Mouse (Mus musculus) kidney, postnatal 4 days (tissue): ENCODE data around the gene Mmrn1.
"Not testable (repeated sequence)": the region's sequence is repeated elsewhere in the genome, so short reads cannot be mapped to it uniquely, and the experiment has no call there.

Experiments
- DNase-seq, 2 experiments: peaks; one replicate each; pipeline ENCODE4 v3.0.0; 2021; ENCODE audit warnings: mixed read lengths in 2 of 2

Mmrn1 gene

DNA sequence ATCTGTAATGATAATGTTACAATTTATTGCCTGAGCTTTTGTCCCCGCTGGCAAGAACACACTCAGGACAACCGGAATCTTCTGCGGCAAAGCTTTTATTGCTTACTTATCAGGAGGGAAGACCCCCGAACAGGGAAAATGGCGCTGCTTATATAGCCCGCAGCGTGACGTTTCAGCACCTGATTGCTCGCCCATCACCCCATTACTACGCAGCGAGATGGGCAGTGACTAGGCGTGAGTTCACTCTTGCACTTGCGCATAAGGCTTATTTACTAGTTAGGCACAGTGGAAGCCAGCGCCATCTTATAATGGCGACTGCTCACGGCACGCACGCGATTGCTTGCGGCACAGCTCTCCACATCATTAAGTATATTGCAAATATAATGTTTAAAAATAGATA, at the start of gene Mmrn1:
Gene Mmrn1 (plus strand): TSS at position 301 of the 400 bp plus-strand sequence.
- not testable (repeated sequence) for DNase-seq

DNA sequence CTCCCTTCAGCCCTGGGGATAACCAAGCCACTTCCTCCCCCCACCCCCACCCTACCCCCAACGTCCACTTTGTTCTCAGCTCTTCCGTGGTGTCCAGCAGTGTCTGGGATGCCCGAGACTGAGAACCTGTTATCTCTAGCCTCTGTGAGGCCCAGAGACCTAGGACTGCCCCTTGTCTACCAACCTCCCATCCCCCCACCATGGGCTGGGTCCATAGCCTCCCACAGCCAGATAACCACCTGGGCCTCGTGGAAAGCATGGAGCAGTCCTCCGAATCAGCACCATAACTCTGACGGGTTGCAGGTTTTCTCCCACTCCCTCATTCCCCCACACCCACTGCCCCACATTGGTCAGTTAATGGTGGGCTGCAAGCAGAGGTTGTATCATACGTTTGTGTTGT, 44.4 kb upstream of the Mmrn1 start:
- no peak for DNase-seq

DNA sequence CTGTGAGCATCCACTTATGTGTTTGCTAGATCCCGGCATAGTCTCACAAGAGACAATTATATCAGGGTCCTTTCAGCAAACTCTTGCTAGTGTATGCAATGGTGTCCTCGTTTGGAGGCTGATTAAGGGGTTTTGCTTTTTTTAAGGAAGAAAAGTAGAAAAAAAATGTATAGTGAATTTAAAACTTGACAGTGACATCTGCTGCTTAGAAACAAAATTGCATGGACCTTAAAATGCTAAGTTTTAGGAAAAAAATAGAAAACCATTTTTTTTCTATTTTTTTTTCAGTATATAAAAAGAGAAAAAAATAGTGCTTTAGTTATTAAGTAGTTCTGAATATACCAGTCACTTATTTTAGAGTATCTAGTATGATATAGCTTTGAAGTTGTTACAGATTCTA, 43.2 kb upstream of the Mmrn1 start:
- DNase-seq = no peak

DNA sequence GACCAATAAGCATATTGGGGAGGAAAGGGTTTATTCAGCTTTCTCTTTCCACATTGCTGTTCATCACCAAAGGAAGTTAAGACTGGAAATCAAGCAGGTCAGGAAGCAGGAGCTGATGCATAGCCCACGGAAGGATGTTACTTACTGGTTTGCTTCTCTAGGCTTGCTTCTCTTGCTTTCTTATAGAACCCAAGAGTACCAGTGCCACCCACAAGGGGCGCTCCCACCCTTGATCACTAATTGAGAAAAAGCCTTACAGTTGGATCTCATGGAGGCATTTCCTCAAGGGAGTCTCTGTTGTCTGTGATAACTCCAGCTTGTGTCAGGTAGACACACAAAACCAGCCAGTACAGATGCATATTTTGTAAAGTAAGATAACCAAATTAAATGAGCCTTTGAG, 17.5 kb upstream of the Mmrn1 start:
- DNase-seq = peak in 1 of 2 experiments; percentile 1

DNA sequence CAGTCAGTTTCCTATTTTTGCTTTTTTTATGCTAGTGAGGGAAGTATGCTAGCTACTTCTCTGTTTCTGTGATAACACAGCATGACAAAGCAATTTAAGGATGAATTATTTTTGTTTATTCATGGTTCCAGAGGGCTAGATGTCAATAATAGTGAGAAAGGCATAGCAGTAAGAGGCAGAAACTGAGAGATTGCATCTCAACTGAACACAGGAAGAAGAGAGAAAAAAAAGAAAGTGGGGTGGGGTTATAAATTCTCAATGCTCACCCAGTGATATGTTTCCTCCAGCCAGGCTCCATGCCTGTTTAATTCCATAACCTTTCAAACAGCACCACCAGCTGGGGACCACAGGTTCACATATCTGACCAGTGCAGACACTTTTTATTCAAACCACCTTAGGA, 6.6 kb downstream of the Mmrn1 start:
- DNase-seq = peak; percentile 8 to 22

DNA sequence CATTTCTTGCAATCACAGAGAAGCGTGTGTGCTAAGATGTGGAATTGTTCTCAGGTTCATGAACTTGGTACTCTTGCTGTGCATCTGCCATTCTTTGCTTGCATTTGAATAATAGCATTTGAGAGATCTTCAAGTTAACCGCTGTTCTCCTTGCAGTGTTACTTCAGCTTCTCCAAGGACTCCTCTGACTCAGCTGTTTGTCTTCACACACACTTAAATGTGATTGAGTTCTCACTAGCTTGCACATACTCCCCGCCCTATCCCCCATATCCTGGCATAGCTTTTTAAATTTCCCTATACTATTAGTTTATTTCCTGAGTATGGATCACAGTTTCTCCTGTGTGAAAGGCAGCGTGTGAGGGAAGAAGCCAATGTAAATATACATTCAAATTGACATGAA, 10.1 kb downstream of the Mmrn1 start:
- no peak for DNase-seq

DNA sequence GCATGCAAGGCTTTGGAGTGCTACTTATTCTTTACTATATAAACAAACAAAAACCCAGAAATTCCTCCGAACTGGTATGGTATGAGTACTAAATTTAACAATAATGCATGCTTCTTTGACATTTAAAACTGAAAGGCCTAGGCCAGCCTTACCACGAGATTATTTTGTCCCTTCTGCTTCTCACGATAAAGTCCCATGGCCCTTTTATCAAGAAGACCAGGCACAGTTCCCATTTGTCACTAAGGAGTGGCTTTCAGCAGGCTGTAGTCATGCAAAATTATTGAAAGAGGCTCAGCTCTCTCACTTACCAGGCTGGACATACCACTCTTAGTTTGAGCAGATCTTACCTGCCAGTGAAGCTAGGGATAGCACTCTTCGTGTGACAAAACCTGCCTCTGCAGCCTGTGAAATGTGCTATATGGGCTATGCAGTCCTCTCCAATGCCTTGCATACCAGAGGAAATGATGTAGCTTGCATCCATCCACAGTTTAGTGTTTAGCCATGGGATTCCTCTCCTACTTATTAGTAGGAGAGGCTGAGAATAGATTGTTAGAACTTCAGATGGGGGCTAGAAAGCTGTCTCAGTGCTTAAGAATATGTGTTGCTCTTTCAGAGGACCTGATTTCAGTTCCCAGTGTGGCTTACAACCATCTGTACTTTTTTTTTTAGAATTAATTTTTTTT, 10.8 kb downstream of the Mmrn1 start:
- DNase-seq = no peak

DNA sequence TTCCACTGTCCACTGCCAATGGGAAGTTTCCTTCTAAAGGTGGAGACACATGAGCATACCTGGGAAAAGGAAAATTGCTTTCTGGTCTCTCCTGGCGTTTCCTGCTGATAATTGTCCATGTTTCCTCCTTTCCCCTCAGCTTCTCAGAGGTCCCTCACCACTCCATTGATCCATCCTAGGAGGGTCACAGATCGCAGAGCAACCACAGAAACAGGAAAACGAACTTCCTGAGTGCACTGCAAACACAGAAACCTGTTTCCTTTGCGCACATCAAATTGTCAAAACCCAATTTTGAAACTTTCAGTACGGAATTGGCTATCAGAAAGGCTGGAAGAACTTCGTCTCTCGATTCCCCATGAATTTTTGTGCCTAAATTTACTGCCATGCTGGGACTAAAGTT, 19.4 kb downstream of the Mmrn1 start:
- DNase-seq = no peak

DNA sequence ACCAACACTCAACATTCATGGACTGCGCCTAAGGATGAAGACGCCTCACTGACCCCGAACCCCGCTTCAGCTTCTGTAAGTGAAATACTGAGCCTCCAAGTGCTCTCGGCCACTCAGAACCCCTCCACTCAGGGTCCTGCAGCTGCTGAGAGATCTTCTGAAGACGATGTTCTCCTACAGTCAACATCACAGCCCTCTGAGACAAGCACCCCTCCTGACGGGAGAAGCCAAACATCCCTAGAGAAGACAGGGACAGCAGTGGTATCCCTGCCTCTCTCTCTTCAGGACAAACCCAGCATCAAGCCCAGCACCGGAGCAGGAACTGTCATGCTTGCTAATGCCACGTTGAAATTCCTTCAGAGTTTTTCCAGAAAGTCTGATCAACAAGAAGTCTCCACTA, 19.8 kb downstream of the Mmrn1 start:
- DNase-seq = no peak

DNA sequence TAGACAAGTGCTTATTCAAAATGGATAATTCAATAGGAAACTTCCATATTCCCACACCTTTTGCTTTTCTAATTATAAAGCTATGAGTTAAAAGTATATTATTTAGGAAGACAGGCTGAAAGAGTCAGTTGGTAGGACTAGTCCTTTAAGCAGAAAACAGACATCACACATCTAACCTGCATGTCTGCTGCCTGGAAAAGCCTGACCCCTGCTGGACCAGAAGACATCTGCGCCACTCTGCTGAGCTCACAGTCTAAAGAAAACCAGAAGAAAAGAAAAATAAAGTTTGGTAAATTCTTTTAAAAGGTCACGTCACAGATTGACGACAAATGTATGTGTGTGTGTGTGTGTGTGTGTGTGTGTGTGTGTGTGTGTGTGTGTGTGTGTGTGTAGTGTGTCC, 25.6 kb downstream of the Mmrn1 start:
- peak; percentile 55 to 63 for DNase-seq

DNA sequence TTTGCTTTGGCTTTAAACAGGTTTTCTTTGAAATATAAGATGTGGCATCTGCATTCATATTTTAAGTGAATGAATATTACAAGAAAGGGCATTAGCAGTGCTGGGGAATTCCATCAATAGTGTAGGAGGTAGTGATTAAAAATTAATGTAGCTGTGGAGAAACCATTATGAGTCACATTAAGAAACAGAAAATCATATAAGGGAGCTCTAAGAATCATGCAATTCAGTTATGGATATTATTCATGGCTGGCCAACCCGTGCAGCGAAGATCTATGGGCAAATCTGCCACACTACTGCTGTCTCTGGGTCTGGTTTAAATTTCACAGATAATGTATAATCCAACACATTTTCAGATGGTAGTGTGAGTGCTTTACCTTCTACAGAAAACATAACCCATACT, 36.5 kb downstream of the Mmrn1 start:
- no peak for DNase-seq

DNA sequence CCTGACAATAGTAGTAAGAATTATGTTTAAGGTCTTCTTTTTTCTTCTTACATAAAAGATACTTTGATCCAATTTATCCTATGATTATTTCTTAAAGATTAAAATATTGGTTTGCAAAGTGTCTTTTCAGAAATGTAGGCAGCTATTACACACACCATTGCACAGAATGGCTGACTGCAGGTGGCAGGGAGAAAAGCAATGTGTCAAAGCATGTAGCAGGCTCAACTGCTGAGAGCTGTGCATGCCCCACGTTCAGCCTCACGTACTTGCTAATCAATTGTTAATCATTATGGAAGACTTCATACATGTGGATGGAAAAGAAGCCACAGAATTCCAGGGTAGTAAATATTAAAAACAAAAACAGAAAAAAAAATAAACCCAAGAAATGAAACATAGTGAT, 37.1 kb downstream of the Mmrn1 start:
- no peak for DNase-seq

DNA sequence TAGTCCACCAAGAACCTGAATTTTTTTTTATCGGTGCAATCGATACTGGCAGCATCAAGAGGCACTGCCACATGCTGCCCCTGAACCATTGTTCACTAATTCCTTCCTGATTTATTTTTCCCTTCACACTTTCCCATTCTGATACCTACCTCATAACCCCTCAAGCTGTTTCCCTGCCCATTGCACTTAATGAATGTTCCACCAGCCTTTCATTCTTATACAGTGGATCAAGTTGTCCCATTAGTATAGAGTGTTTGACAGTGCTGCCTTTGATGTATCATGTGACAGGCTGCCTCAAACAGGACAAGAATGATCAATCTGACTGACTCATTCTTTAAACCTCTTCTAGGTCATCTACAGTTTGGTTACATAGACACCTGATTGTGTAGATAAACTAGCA, 37.9 kb downstream of the Mmrn1 start:
- DNase-seq = no peak

DNA sequence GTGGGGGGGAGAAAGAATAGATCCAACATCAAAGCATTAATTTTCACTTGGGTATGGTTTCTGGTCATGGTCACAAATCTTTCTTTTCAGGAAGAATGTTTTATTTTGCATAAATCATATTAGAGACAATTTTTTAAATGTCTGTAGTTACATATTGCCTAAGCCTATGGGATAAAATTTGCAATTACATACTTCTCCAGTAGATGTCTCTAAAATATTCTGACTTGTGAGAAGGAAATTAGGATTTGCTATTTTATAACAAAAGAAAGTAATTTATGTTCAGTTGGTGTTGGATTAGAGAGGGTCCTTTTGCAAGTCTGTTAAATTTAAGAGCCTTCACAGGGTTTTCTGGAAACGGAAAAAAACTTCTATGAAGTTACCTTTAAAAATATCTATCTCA, 39.0 kb downstream of the Mmrn1 start:
- no peak for DNase-seq

DNA sequence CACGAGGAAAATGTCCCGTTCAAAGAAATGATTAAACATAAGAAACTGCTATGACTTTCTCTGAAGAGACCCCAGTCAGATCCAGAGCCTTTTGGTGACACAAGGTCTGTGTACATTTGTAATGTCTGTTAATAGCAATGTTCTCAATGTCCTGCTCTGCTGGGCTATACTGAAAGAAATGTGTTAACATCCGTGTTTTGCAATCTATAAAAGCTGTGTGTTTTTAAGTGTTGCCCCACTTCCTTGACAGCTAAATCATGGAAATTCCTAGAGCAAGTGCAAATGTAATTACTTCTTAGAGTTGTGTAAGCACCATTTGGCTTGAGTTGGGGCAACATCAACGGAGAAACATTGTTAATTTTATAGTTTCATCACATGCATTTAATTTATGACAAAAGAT, 42.2 kb downstream of the Mmrn1 start:
- DNase-seq = no peak

DNA sequence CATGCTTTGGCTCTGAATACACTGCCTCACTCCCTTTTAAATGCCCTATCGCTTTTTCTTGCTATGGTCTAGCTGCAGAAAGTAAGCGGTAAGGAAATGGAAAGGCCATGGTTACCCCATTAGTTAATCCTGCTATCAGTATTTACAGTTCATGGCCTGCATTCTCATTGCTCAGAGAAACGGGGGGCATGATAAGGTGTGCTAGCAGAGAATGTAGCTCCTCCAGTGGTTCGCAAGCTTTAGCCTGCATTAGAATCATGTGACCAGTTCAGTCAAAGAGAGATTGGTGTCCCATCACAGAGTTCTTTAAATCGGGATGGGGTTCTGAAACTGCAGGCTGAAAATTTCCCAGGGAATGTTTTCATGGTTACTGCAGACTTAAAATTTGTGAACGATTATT, 44.6 kb downstream of the Mmrn1 start:
- DNase-seq = no peak

DNA sequence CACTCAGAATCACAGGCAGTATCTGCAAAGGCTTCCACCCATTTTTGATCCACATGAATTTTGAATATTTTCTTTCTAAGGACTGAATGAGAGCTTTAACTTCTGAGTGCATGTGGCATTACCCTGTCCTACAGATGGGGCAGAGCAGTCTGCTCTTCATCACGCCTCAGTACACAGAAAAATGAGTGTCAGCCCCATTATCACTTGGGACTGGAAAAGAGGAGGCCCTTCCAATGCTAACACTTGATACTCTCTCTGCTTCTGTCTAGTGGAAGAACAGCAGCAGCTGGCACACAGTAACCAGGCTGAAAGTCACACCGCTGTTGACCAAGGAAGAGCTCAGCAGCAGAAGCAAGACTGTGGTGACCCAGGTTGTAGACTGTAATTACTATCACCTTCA, 46.0 kb downstream of the Mmrn1 start:
- DNase-seq = no peak

DNA sequence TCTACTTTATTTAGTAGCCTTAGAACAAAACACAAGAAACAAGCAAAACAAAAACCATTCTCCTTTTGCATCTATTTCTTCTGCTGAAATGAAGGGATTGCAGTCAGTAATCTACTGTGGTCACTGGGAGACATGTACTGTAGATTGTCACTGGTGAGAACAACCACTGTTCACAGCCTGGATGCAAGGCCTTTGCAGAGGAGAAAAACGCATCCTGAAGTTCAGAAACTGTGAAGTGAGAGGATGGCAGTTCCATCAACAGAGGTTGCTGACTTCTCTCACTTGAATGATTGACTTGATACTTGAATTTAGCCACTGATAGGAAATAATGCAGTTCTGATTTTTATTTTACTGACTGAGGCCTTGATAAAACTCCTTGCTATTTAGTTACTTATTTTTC, 53.8 kb downstream of the Mmrn1 start:
- DNase-seq = no peak

DNA sequence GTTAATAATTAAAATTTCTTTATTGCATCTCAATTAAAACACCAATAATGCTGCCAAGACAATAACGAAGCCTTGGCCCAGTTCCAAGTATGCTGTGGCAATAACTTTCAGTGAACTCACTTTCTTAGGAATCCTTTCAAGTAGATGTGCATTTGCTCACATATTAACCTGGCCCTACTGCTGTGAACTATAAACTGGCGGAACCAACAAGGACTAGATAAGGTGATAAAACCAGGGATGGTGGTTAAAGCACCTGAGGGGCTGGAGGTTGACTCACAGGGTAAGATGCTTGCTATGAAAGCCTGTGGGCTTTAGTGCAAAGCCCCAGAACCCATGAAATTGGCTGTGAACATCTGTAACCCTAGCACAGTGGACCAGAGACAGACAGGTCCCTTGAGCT, 54.3 kb downstream of the Mmrn1 start:
- DNase-seq = peak in 1 of 2 experiments; percentile 26

DNA sequence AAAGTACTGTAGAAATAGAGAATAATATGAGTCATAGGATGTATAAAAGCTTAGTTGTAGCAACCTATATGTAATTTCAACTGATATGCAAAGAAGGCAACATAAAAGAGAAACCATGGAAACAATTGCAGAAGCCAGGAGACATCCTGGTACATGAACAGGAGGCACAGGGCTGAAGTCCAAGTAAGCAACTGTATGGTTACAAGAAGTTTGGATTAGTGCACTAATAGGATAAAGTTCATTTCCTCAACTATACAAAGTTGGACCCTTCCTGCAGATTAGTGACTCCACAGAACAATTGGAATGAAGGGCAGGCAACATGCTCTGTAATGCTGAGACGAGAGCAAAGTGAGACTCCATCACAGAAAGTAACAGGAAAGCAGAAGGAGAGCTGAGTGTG, 59.6 kb downstream of the Mmrn1 start:
- DNase-seq = no peak

DNA sequence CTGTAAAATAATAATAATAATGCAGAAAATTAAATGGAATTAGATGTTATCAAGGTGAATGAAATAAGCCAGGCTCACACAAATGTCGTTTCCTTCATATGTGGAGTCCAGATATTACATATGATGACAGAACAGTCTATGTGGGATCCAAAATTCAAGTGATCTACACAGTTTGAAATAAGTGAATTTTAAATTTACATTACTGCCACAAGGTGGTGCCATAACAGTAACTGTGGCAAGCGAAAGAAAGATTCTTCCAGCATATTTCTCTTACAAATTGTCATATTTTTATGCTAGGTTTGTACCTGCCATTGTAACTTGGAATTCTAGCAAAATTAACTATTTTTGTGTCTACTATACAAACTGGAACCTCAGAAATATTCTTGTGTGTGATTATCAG, 61.1 kb downstream of the Mmrn1 start:
- no peak for DNase-seq

DNA sequence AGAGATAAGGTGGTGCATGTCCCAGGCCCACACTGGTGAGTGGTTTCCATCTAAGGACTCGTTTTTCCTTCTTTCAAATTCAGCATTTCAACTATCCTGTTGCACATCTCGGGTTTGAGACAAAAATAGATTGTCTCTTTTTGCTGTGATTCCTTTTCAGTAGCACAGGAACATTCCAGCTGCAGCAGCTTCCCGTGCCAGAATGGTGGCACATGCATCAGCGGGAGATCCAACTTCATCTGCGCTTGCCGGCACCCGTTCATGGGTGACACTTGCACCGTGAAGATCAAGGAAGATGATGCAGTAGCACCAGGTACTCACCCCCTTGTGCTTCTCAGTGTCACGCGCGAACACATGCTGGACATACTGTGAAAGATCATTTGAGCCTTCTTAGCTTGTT, 62.1 kb downstream of the Mmrn1 start:
- DNase-seq = no peak

DNA sequence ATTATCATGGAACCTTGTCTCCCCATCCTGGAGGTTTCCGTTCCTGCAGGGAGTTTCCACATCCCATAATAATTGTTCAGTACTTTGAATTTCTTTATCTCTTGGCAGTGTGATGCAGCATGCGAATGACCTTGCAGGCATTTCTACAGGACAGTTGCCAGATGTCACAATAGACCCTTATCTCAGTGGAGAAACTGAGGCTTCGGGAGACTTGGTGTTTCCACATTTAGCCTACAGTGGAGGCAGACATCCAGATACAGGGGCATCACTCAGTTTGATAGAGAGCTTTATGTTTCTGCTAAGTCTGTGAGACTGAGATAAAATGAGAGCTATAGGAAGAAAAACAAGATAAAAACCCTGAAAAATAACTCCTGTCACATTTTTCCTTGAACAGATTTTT, 63.0 kb downstream of the Mmrn1 start:
- no peak for DNase-seq

DNA sequence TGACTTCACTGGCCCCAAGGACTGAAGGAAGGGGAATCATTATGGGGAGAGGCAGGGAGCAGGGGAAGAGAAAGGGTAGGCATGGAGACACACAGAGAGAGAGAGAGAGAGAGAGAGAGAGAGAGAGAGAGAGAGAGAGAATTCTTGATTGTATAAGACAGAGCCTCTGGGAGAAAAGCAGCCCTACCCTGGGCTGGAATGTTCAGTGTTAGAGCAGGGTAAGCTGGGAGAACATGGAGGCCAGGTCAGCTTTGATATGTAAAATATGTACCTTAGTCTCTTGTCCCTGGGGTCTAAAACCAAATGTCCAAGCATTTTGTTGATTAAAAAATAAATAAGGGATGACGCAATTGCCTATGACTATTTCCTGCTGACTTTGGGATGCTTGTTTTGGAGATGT, 67.6 kb downstream of the Mmrn1 start:
- no peak for DNase-seq

DNA sequence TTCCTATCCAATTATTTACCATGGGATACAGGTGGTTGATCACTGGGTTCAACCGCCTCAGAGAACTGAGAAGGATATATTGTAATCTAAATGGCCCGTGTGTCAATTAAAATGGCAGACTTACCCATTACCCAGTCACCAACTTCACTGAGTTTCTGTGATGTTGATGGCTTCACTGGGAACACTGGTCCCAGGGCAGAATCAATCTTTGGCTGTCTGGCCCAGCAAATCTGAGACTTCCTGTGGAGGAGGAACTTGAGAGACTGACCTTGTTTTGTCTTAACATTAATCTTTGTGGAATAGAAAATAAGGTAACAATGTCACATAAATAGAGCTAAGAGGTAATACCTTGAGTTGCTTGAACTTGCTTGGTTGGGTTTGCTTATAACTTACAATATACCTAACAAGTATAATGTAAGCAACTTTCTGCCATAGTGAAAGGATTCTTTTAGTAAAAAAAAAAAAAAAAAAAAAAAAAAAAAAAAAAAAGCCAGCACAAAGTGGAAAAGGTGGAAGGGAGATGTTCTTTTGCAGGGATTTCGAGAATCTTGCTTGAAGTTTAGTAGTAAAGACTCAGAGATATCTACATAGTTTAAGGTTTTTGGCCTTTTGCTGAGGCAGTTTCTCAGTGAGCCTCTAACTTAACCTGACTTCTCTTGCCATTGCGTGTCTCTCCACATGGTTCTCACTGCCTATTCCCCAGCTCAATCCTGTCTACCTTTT, 68.8 kb downstream of the Mmrn1 start:
- no peak for DNase-seq
